Mouse (Mus musculus) kidney, adult 9 months (tissue): Measurements from ENCODE around the gene Dnajc1.

Experiments
- DNase-seq: peaks from one replicate; pipeline ENCODE4 v3.0.0; 2022

Dnajc1 gene

DNA sequence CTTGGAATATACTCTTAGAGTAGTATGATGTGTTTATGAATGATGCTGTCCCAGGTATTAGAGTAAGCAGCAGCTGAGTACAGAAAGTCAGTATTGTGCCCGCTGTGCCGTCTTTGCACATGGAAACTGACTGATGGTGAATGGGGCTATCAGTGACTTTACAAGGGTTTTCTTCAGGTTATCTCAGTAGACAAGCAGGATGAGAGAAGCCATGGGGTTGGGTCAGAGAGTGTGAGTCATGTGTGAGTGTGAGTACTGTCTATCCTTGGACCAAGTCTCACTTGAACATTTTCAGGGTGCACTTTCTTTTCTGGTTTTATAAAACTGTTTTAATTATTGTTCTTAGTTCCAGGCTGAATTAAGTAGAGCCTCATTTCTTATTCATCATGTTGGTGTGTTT, 204.3 kb downstream of the Dnajc1 start:
- DNase-seq = no peak

DNA sequence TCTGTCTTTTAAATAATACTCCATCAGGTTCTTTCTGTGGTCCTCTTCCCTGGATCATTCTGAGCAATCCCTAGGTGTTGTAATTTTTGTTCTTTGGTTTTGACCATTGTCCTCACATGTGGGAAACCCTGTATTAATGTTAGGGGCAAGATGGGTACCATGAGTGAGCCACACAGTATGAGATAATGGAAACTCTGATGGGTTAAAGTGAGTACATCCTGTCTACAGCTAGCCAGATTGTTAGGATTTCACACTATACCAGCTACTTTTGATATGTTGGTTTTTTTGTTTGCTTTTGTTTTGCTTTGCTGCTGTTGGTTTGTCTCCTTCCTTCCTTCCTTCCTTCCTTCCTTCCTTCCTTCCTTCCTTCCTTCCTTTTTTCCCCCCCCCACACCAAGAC, 209.6 kb downstream of the Dnajc1 start:
- no peak for DNase-seq

DNA sequence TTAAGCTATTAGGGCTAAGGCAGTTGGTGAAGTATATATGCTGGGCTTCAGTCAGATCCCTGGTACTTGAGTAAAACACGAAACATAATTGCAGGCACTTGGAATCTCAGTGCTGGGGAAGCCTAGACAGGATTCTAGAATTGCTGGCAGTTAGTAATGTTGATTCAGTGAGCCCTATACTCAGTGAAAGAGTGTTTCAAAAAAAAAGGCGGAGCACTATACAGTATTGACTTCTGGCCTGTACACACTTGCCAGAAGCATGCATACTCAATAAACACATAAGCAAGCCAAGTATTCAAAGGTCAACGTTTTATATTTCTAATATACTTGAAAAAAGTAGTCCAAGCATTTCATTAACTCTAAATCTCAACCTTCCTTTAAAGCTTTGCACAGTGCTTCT, 211.0 kb downstream of the Dnajc1 start:
- DNase-seq = no peak

DNA sequence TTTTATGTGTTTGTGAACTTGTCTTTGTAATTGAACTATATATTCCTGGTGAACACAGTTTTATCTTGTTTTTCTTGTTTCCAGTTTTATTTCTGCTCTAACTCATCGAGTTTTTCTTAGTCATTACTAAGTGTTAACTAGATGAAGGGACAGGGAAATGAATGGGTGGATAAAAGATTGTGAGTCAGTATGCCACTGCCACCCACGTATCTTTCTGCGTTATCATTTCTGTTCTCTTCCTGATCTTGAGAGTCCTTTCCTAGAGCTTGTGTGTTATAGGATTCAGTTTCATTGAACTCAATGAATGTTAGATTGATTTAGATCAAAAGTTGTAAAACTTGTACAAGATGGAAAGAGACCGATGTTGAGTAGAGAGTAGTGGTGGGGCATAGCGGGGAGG, 212.3 kb downstream of the Dnajc1 start:
- no peak for DNase-seq

DNA sequence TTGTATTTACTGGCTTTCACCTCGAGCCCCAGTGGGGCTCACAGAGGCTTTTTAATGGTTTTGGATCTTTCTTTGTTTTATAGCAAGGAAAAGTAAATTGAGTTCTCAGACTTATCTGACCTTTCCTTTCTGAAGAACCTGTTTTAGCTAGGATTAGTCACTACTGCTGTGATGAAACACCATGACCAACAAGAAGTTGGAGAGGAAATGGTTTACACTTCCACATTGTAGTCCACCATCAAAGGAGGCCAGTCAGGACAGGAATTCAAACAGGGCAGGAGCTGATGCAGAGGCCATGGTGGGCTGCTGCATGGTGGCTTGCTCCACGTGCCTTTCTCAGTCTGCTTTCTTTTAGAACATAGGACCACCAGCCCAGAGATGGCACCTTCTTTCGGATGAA, 216.4 kb downstream of the Dnajc1 start:
- DNase-seq = no peak

DNA sequence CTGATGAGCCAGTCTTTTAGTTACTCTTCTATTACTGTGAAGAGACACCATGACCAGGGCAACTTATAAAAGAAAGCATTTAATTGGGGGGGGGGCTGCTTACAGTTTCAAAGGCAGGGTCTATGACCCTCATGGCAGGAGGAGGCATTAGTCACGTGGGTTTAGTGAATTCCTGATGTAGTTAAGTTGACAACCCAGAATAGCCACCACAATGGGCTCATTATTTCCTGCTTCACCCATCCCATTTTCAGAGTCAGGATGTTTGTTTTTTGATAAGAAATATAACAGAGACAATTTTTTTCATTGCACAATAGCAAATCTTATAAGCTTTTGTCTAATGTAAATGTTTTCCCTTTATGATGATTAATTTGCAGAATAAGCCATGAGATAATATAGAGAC, 217.4 kb downstream of the Dnajc1 start:
- no peak for DNase-seq

DNA sequence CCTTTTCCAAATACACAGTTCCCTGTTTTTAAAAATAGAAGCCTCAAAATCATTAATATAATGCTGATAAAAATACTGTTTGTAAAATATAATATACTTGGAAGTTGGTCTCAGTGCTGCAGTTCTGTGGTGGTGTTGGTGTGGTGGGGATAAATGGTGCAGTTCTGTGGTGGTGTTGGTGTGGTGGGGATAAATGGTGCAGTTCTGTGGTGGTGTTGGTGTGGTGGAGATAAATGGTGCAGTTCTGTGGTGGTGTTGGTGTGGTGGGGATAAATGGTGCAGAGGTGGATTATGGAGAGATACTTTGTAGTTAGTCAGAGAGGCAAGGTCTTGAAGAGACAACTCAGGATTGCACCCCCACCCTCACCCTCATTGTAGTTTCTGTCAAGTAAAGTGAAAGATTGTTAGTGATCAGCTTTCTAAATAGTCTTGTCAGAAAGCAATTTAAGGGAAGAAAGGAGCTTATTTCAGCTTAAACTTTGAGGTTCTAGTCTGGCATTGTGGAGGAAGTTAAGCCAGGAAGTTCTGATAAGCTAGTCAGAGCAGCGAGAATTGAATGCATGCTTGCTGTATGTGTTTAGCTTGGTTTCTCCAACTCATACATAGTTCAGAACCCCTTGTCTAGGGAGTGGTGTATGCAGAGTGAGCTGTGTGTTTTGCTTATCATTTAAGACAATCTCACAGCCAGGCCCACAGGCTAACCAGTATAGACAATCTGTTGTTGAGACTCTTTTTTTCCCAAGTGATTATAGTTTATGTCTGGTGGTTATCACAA, 223.3 kb downstream of the Dnajc1 start:
- no peak for DNase-seq

DNA sequence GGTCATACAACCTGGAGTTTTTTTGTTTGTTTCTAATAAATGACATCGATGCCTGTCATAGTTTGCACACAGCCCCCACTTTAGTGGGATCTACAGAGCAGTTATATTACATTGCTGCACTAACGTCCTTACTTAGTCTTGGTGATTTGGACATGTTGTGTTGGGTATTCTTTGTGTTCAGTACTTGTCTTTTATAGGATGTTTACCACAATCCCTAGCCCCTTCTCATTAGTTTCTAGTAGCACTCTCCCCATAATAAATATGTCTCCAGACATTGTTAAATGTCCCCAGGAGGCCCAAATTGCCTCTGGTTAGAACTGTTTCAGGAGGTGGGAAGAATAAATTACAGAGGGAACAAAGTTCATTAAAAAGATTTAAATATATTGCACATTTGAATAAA, 227.1 kb downstream of the Dnajc1 start:
- no peak for DNase-seq

DNA sequence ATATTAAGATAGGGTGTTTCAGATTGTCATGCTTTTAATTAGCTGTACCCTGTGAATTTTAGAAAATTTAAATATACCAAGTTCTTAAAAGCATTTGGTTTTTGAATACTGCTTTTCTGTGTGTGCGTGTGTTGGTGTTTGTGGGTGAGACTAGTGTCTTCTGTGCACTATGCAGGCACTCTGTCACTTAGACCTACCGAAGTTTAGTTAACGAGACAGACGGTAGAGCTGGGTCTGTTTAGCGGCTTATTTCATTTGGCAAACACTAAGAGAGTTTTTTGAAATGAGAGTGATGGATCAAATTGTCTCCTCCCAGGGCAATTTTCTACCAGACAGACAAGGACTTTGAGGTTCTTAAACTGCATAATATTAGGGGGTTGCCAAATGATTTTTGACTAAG, 231.6 kb downstream of the Dnajc1 start:
- no peak for DNase-seq

DNA sequence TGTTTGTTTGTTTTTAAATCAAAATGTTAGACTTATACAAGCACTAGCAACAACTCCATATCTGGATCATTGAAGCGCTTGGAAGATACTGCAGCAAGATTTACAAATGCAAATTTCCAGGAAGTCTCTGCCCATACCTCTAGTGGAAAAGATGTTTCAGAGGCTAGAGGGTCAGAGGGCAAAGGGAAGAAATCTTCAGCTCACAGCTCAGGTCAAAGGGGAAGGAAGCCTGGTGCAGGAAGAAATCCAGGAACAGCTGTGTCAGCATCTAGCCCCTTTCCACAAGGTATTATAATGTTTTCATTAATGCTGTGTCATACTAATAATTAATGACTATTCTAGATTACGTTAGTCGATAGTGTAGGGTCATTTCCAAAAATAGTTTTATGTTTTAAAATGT, 233.2 kb downstream of the Dnajc1 start:
- DNase-seq = no peak

DNA sequence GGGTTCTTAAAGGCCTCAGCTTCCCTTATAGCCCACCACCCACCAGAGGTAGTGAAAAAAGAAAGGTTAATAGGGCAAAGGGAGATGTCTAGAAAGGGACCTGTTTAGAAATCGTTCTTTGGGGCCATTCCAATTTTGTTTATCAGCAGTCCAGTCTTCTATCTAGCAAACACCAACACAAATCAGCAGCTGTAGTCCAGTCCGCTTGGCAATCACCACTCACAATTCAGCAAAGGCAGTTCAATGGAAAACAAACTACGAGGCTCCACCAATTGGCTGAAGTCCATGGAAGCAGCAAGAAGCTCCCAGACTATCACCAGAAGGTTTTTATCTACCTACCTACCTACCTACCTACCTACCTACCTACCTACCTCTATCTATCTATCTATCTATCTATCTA, 236.5 kb downstream of the Dnajc1 start:
- no peak for DNase-seq
